Mouse (Mus musculus) midbrain, embryonic 11.5 days (tissue): Measurements from ENCODE around the gene Mss51. TPM values are rescaled to one million over a fixed set of nuclear protein-coding genes. Genes with fewer than 3 reads are reported as not detected.

Experiments
- polyA plus RNA-seq: library from polyadenylated mRNA; unstranded; fragments of >200 nt; fragmentation: Nextera tagmentation; extraction: Ambion mirVana; gene quantifications from 2 replicates; pipeline ENCODE4 v1.2.1, GENCODE M21; 2014

Mss51 gene
- polyA plus RNA-seq, 1 experiment from 2014 or later, result 1.1 TPM

Other genes starting within 250 kb of the Mss51 start
- gene Kcnk16, start 227.7 kb downstream of the Mss51 start, polyA plus RNA-seq, result not detected in 2 replicates
- gene Nudt13, start 202.2 kb downstream of the Mss51 start, polyA plus RNA-seq, result 6.6 and 7.1 TPM in 2 replicates
- gene Ecd, start 148.8 kb downstream of the Mss51 start, polyA plus RNA-seq, result 73.3 and 74.8 TPM in 2 replicates
- 53.8 and 58.9 TPM in 2 replicates for gene Fam149b, start 148.7 kb downstream of the Mss51 start, polyA plus RNA-seq
- gene Dnajc9, start 108.0 kb downstream of the Mss51 start, polyA plus RNA-seq, result 276 and 296 TPM in 2 replicates
- 71.8 and 73.0 TPM in 2 replicates for gene Mrps16, start 103.3 kb downstream of the Mss51 start, polyA plus RNA-seq
- 0.33 and 0.44 TPM in 2 replicates for gene Cfap70, start 44.7 kb downstream of the Mss51 start, polyA plus RNA-seq
- gene Anxa7, start 16.8 kb downstream of the Mss51 start, polyA plus RNA-seq, result 11.9 TPM in 2 replicates
- 58.4 and 66.2 TPM in 2 replicates for gene Ppp3cb, start 49.7 kb upstream of the Mss51 start, polyA plus RNA-seq
- gene Usp54, start 144.2 kb upstream of the Mss51 start, polyA plus RNA-seq, result 14.2 and 14.3 TPM in 2 replicates
- gene Myoz1, start 159.6 kb upstream of the Mss51 start, polyA plus RNA-seq, result 0.26 TPM in 1 of 2 replicates, not detected in the other
- gene Synpo2l, start 171.5 kb upstream of the Mss51 start, polyA plus RNA-seq, result 0.14 and 0.22 TPM in 2 replicates
- 74.3 and 74.7 TPM in 2 replicates for gene Sec24c, start 177.4 kb upstream of the Mss51 start, polyA plus RNA-seq
- 20.7 and 22.0 TPM in 2 replicates for gene Fut11, start 198.1 kb upstream of the Mss51 start, polyA plus RNA-seq
- 256 and 258 TPM in 2 replicates for gene Chchd1, start 206.1 kb upstream of the Mss51 start, polyA plus RNA-seq
- 19.1 and 22.9 TPM in 2 replicates for gene Zswim8, start 210.7 kb upstream of the Mss51 start, polyA plus RNA-seq
- gene Ndst2, start 237.7 kb upstream of the Mss51 start, polyA plus RNA-seq, result 22.0 and 23.0 TPM in 2 replicates